Mouse (Mus musculus) E14TG2a.4 (cell line): ENCODE results near the gene Ggta1.

Experiments used
- CTCF ChIP-seq: conservative IDR thresholded peaks from 2 replicates; pipeline ENCODE4 v1.5.1; 2014; ENCODE audit warnings: low read length
- NANOG ChIP-seq: IDR thresholded peaks from 2 replicates; pipeline ENCODE4 v1.6.1; 2014; ENCODE audit warnings: borderline replicate concordance, low read length, mixed read lengths
- POU5F1 ChIP-seq: IDR thresholded peaks from 2 replicates; pipeline ENCODE4 v1.6.1; 2014; ENCODE audit warnings: low read length, borderline replicate concordance

DNA sequence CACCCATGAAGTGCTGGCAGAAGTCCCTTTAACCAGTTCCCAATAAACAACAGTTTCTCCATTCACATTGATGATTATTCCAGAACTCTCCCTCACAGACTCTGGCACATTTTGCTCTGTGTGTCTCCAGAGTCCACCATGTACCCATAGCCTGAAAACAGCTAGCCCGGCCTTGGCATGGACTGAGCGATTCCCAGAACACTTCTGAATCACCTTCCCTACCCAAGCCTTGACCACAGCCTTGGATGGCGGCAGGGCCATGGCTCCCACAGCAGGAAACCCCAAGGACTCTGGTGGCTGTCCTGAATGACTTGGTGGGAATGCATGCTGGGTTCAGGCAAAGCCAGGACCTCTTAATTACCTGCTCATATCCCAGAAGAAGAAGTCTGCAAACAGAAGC is 22.6 kb downstream of the Ggta1 start:
- TF ChIP-seq CTCF (no peak), POU5F1 (no peak), NANOG (no peak)
